Mouse (Mus musculus): ENCODE results near the gene Fam228a. TPM values are rescaled to one million over a fixed set of nuclear protein-coding genes. Genes with fewer than 3 reads are reported as not detected.
"Not testable (repeated sequence)": the region's sequence is repeated elsewhere in the genome, so short reads cannot be mapped to it uniquely, and the experiment has no call there.

Gene Fam228a
- polyA plus RNA-seq (2014; fragmentation: Nextera tagmentation; extraction: Ambion mirVana): 0.47 and 0.60 TPM in 2 replicates

GRCm38 (mm10) chr12:4738031-4738576 lies at the start of gene Fam228a:
Gene Fam228a, minus strand, starts transcription at chr12:4738430.
- DNase-seq (ENCODE audit: low spot score) (no peak), ATAC-seq (replicated peaks; ENCODE audit: insufficient number of reproducible peaks, low FRiP score, low TSS enrichment, low read depth) (0 out of 2 replicates have a peak, but pooled peaks have one; percentile 23)
- Histone ChIP-seq H3K9ac (replicated peaks; ENCODE audit: low read length) (no peak within 1 kb of the TSS), H3K27ac (replicated peaks; ENCODE audit: low read depth, low read length) (no peak within 1 kb of the TSS), H3K27me3 (ENCODE audit: control insufficient read depth, insufficient read depth, low read length) (no peaks in the 10 kb centered on the region), H3K4me3 (ENCODE audit: low read depth, low read length) (no peak within 1 kb of the TSS), H3K4me2 (ENCODE audit: low read depth, low read length) (no peak within 1 kb of the TSS), H3K36me3 (replicated peaks; ENCODE audit: control insufficient read depth, insufficient read depth, low read depth, low read length) (no peaks in the 10 kb centered on the region), H3K4me1 (ENCODE audit: control insufficient read depth, insufficient read depth, low read length) (no peaks in the 10 kb centered on the region), H3K9me3 (replicated peaks; ENCODE audit: control insufficient read depth, low read length) (no peaks in the 10 kb centered on the region)
- WGBS: 85% methylated on average over 18 of the region's 18 CpGs

GRCm38 (mm10) chr12:4784466-4784865 lies 46.2 kb upstream of the Fam228a start:
- H3K27ac ChIP-seq (replicated peaks; ENCODE audit: low read depth, low read length): no peak overlapping the region
- no peak for ATAC-seq (replicated peaks; ENCODE audit: insufficient number of reproducible peaks, low FRiP score, low TSS enrichment, low read depth)

GRCm38 (mm10) chr12:4783598-4783997 lies 45.4 kb upstream of the Fam228a start:
- WGBS: 36% methylated on average over 5 of the region's 5 CpGs

More at GRCm38 (mm10) chr12:4784466-4784865, 46.2 kb upstream of the Fam228a start:
- no peaks in the 10 kb centered on the region for H3K9me3 ChIP-seq (replicated peaks; ENCODE audit: control insufficient read depth, low read length)
- WGBS: 73% methylated on average over 2 of the region's 2 CpGs
- no peak overlapping the region for H3K4me2 ChIP-seq (ENCODE audit: low read depth, low read length)
- H3K4me1 ChIP-seq (ENCODE audit: control insufficient read depth, insufficient read depth, low read length): no peaks in the 10 kb centered on the region
- no peak for DNase-seq (ENCODE audit: low spot score)
- no peak overlapping the region for H3K4me3 ChIP-seq (ENCODE audit: low read depth, low read length)
- no peak overlapping the region for H3K9ac ChIP-seq (replicated peaks; ENCODE audit: low read length)
- H3K27me3 ChIP-seq (ENCODE audit: control insufficient read depth, insufficient read depth, low read length): no peaks in the 10 kb centered on the region
- no peaks in the 10 kb centered on the region for H3K36me3 ChIP-seq (replicated peaks; ENCODE audit: control insufficient read depth, insufficient read depth, low read depth, low read length)

GRCm38 (mm10) chr12:4781725-4782404 lies 43.6 kb upstream of the Fam228a start:
- ATAC-seq (replicated peaks; ENCODE audit: insufficient number of reproducible peaks, low FRiP score, low TSS enrichment, low read depth); H3K27me3 ChIP-seq (ENCODE audit: control insufficient read depth, insufficient read depth, low read length); H3K4me3 ChIP-seq (ENCODE audit: low read depth, low read length); H3K4me2 ChIP-seq (ENCODE audit: low read depth, low read length); H3K27ac ChIP-seq (replicated peaks; ENCODE audit: low read depth, low read length); H3K4me1 ChIP-seq (ENCODE audit: control insufficient read depth, insufficient read depth, low read length); H3K9ac ChIP-seq (replicated peaks; ENCODE audit: low read length); H3K36me3 ChIP-seq (replicated peaks; ENCODE audit: control insufficient read depth, insufficient read depth, low read depth, low read length); H3K9me3 ChIP-seq (replicated peaks; ENCODE audit: control insufficient read depth, low read length); DNase-seq (ENCODE audit: low spot score): not testable (repeated sequence)
- WGBS: 93% methylated on average over 9 of the region's 9 CpGs

More at GRCm38 (mm10) chr12:4783598-4783997, 45.4 kb upstream of the Fam228a start:
- Histone ChIP-seq H3K4me1 (ENCODE audit: control insufficient read depth, insufficient read depth, low read length) (no peaks in the 10 kb centered on the region), H3K4me2 (ENCODE audit: low read depth, low read length) (no peak overlapping the region; the same call in 1 of the 2 replicates), H3K27me3 (ENCODE audit: control insufficient read depth, insufficient read depth, low read length) (no peaks in the 10 kb centered on the region), H3K4me3 (ENCODE audit: low read depth, low read length) (no peak overlapping the region), H3K9ac (replicated peaks; ENCODE audit: low read length) (no peak overlapping the region), H3K36me3 (replicated peaks; ENCODE audit: control insufficient read depth, insufficient read depth, low read depth, low read length) (no peaks in the 10 kb centered on the region), H3K27ac (replicated peaks; ENCODE audit: low read depth, low read length) (no peak overlapping the region), H3K9me3 (replicated peaks; ENCODE audit: control insufficient read depth, low read length) (no peaks in the 10 kb centered on the region)
- no peak for DNase-seq (ENCODE audit: low spot score)
- ATAC-seq (replicated peaks; ENCODE audit: insufficient number of reproducible peaks, low FRiP score, low TSS enrichment, low read depth): no peak

- H3K9me3 ChIP-seq (replicated peaks; ENCODE audit: control insufficient read depth, low read length): no peaks in the 10 kb centered on the region
Measured at GRCm38 (mm10) chr12:4781270-4781669, 43.0 kb upstream of the Fam228a start.

GRCm38 (mm10) chr12:4780245-4780644 lies 42.0 kb upstream of the Fam228a start:
- Histone ChIP-seq H3K4me2 (ENCODE audit: low read depth, low read length) (no peak overlapping the region), H3K36me3 (replicated peaks; ENCODE audit: control insufficient read depth, insufficient read depth, low read depth, low read length) (no peaks in the 10 kb centered on the region), H3K4me3 (ENCODE audit: low read depth, low read length) (no peak overlapping the region), H3K9ac (replicated peaks; ENCODE audit: low read length) (no peak overlapping the region), H3K4me1 (ENCODE audit: control insufficient read depth, insufficient read depth, low read length) (no peaks in the 10 kb centered on the region), H3K27ac (replicated peaks; ENCODE audit: low read depth, low read length) (no peak overlapping the region), H3K27me3 (ENCODE audit: control insufficient read depth, insufficient read depth, low read length) (no peaks in the 10 kb centered on the region), H3K9me3 (replicated peaks; ENCODE audit: control insufficient read depth, low read length) (no peaks in the 10 kb centered on the region)
- DNase-seq (ENCODE audit: low spot score) (no peak), ATAC-seq (replicated peaks; ENCODE audit: insufficient number of reproducible peaks, low FRiP score, low TSS enrichment, low read depth) (no peak)
- 65% methylated on average over 2 of the region's 2 CpGs for WGBS

More at GRCm38 (mm10) chr12:4781270-4781669, 43.0 kb upstream of the Fam228a start:
- Histone ChIP-seq H3K9ac (replicated peaks; ENCODE audit: low read length) (no peak overlapping the region), H3K27ac (replicated peaks; ENCODE audit: low read depth, low read length) (no peak overlapping the region), H3K27me3 (ENCODE audit: control insufficient read depth, insufficient read depth, low read length) (no peaks in the 10 kb centered on the region), H3K4me3 (ENCODE audit: low read depth, low read length) (no peak overlapping the region), H3K36me3 (replicated peaks; ENCODE audit: control insufficient read depth, insufficient read depth, low read depth, low read length) (no peaks in the 10 kb centered on the region), H3K4me1 (ENCODE audit: control insufficient read depth, insufficient read depth, low read length) (no peaks in the 10 kb centered on the region), H3K4me2 (ENCODE audit: low read depth, low read length) (no peak overlapping the region)
- WGBS: 86% methylated on average over 1 of the region's 1 CpGs
- ATAC-seq (replicated peaks; ENCODE audit: insufficient number of reproducible peaks, low FRiP score, low TSS enrichment, low read depth) (no peak), DNase-seq (ENCODE audit: low spot score) (no peak)

GRCm38 (mm10) chr12:4777734-4778133 lies 39.5 kb upstream of the Fam228a start:
- WGBS: 87% methylated on average over 6 of the region's 6 CpGs
- no peaks in the 10 kb centered on the region for H3K36me3 ChIP-seq (replicated peaks; ENCODE audit: control insufficient read depth, insufficient read depth, low read depth, low read length)

GRCm38 (mm10) chr12:4775588-4775949 lies 37.3 kb upstream of the Fam228a start:
- Histone ChIP-seq H3K9ac (replicated peaks; ENCODE audit: low read length) (no peak overlapping the region), H3K4me1 (ENCODE audit: control insufficient read depth, insufficient read depth, low read length) (no peaks in the 10 kb centered on the region), H3K4me2 (ENCODE audit: low read depth, low read length) (no peak overlapping the region), H3K4me3 (ENCODE audit: low read depth, low read length) (no peak overlapping the region), H3K27me3 (ENCODE audit: control insufficient read depth, insufficient read depth, low read length) (no peaks in the 10 kb centered on the region), H3K36me3 (replicated peaks; ENCODE audit: control insufficient read depth, insufficient read depth, low read depth, low read length) (no peaks in the 10 kb centered on the region), H3K27ac (replicated peaks; ENCODE audit: low read depth, low read length) (no peak overlapping the region), H3K9me3 (replicated peaks; ENCODE audit: control insufficient read depth, low read length) (no peaks in the 10 kb centered on the region)
- 85% methylated on average over 9 of the region's 9 CpGs for WGBS
- DNase-seq (ENCODE audit: low spot score) (no peak), ATAC-seq (replicated peaks; ENCODE audit: insufficient number of reproducible peaks, low FRiP score, low TSS enrichment, low read depth) (no peak)

More at GRCm38 (mm10) chr12:4777734-4778133, 39.5 kb upstream of the Fam228a start:
- H3K4me1 ChIP-seq (ENCODE audit: control insufficient read depth, insufficient read depth, low read length): no peaks in the 10 kb centered on the region
- DNase-seq (ENCODE audit: low spot score): no peak
- H3K4me3 ChIP-seq (ENCODE audit: low read depth, low read length): no peak overlapping the region
- no peak overlapping the region for H3K4me2 ChIP-seq (ENCODE audit: low read depth, low read length)
- H3K9me3 ChIP-seq (replicated peaks; ENCODE audit: control insufficient read depth, low read length): no peaks in the 10 kb centered on the region
- no peaks in the 10 kb centered on the region for H3K27me3 ChIP-seq (ENCODE audit: control insufficient read depth, insufficient read depth, low read length)
- no peak overlapping the region for H3K27ac ChIP-seq (replicated peaks; ENCODE audit: low read depth, low read length)
- ATAC-seq (replicated peaks; ENCODE audit: insufficient number of reproducible peaks, low FRiP score, low TSS enrichment, low read depth): no peak
- H3K9ac ChIP-seq (replicated peaks; ENCODE audit: low read length): no peak overlapping the region

Measured in embryonic facial prominence, embryonic 11.5 days (tissue).